12 mouse cellular contexts compared by ENCODE assay signal in the genomic region with DNA sequence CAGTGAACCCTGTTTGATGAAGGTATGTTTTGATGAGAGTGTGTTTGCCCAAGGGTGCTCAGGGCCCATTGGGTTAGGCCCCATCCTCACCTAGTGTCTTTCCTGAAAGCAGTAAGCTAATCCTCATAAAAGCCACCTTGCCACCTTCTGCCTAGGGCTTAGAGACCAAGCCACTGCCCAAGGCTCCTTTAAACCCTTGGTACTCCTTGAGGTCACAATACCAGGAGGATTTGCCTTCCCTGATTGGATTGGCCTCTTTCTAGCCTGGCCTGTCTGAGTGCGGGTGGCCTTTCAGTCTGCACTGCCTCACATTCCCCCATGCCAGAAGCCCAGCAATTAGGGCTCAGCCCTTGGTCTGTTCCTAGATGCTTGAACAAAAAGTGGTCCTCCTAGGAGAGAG. TPM values are rescaled to one million over a fixed set of nuclear protein-coding genes. Genes with fewer than 3 reads are reported as not detected.
DNase-seq lines count a peak whose midpoint lies in the region; ATAC-seq and TF ChIP-seq lines count a peak whose summit lies in the region.
"Had no signal": no experiment of that assay in that cellular context is flagged by ENCODE, and none has a peak within 500 bp of the region (broad histone marks: within the 10 kb centered on the region; RNA-seq: fewer than 3 reads in every experiment).

No protein-coding gene starts in this region.

- WGBS in heart, adult 2 months, result 35% methylated on average over 1 of the region's 1 CpGs
- WGBS in limb, embryonic 13.5 days, result 89% methylated on average over 1 of the region's 1 CpGs

- H3K4me1 ChIP-seq in heart, adult 2 months (ENCODE audit: control insufficient read depth, insufficient read depth, low read length), result peaks cover 68% of the 10 kb centered on the region
- H3K4me1 ChIP-seq in MEL (ENCODE audit: control insufficient read depth in 1 of 2, insufficient read depth in 2 of 2, low read length in 2 of 2), result peaks cover 29 to 60% of the 10 kb centered on the region in 2 experiments
- peaks cover 94% of the 10 kb centered on the region for H3K4me1 ChIP-seq in limb, embryonic 13.5 days

- no peak overlapping the region for H3K9ac ChIP-seq in heart, adult 2 months (ENCODE audit: low read depth, low read length)
- H3K9ac ChIP-seq in MEL (ENCODE audit: control insufficient read depth, low read depth, low read length, poor library complexity, severe bottlenecking), result no peak overlapping the region
- H3K9ac ChIP-seq in limb, embryonic 13.5 days, result no peak overlapping the region; the same call in 1 of the 2 replicates
- H3K9ac ChIP-seq: kidney, embryonic 15.5 days had no signal

- H3K27ac ChIP-seq in heart, adult 2 months, result peak overlapping the region; percentile 99
- peak overlapping the region; percentile 96 for H3K27ac ChIP-seq in layer of hippocampus, adult 2 months
- peak overlapping the region; percentile 59 for H3K27ac ChIP-seq in MEL (ENCODE audit: control insufficient read depth, low read depth, low read length)
- H3K27ac ChIP-seq in limb, embryonic 13.5 days, result peak overlapping the region; percentile 3; the same call in 1 of the 2 replicates

- no peak overlapping the region; the same call in 1 of the 2 replicates for H3K4me2 ChIP-seq in limb, embryonic 13.5 days (replicated peaks)
- H3K4me2 ChIP-seq: kidney, embryonic 15.5 days had no signal

- intact Hi-C loops in heart, adult 2 months (cut with DNase I), result no loop called here

- peaks cover 19% of the 10 kb centered on the region for H3K79me2 ChIP-seq in heart, adult 2 months (replicated peaks; ENCODE audit: control insufficient read depth, insufficient read depth, low read length)
- H3K79me2 ChIP-seq in MEL (ENCODE audit: control insufficient read depth, insufficient read depth, low read length, poor library complexity), result peaks cover 96% of the 10 kb centered on the region

- peaks cover 20% of the 10 kb centered on the region for H3K36me3 ChIP-seq in heart, adult 2 months (ENCODE audit: control insufficient read depth, insufficient read depth, low read length)
- peaks cover 3 to 54% of the 10 kb centered on the region in 2 experiments; a peak in 3 of 4 replicates for H3K36me3 ChIP-seq in MEL (ENCODE audit: control insufficient read depth in 1 of 2, insufficient read depth in 2 of 2, low read length in 2 of 2)
- H3K36me3 ChIP-seq in limb, embryonic 13.5 days, result 0 out of 2 replicates have a peak, but pooled peaks cover 3% of the 10 kb centered on the region

- no peak for TF ChIP-seq POLR2A in heart, adult 2 months (IDR thresholded peaks at IDR 0.05; ENCODE audit: insufficient read depth, low read depth, low read length)
- TF ChIP-seq POLR2A in MEL (IDR thresholded peaks at IDR 0.05; ENCODE audit: control insufficient read depth in 1 of 2, insufficient read depth in 1 of 2, low read depth in 1 of 2, low read length in 2 of 2, poor library complexity in 1 of 2), result no peak; a peak in 1 of 4 replicates

- no peak for ATAC-seq in limb, embryonic 13.5 days (ENCODE audit: low FRiP score, low read depth)
- no peak for ATAC-seq in megakaryocyte progenitor cell, adult 5-6 weeks (replicated peaks; ENCODE audit: poor library complexity)
- ATAC-seq: hindbrain, embryonic 16.5 days had no signal

- TF ChIP-seq EP300 in heart, adult 2 months (IDR thresholded peaks at IDR 0.05; ENCODE audit: insufficient read depth, low read depth, low read length), result no peak
- TF ChIP-seq EP300 in MEL (IDR thresholded peaks at IDR 0.05; ENCODE audit: low read depth in 1 of 2, low read length in 2 of 2), result no peak

- no peak for TF ChIP-seq CTCF in heart, adult 2 months (IDR thresholded peaks at IDR 0.05)
- no peak for TF ChIP-seq CTCF in layer of hippocampus, adult 2 months (conservative IDR thresholded peaks at IDR 0.05)
- no peak for TF ChIP-seq CTCF in MEL (IDR thresholded peaks at IDR 0.05 in 2 of 3, conservative IDR thresholded peaks at IDR 0.05 in 1 of 3; ENCODE audit: control insufficient read depth in 1 of 3, insufficient read depth in 1 of 3, low read depth in 2 of 3, low read length in 3 of 3, poor library complexity in 1 of 3, severe bottlenecking in 1 of 3)

- no peaks in the 10 kb centered on the region for H3K9me3 ChIP-seq in MEL (replicated peaks; ENCODE audit: insufficient read depth, low read length)
- H3K9me3 ChIP-seq in limb, embryonic 13.5 days, result no peaks in the 10 kb centered on the region
- H3K9me3 ChIP-seq: kidney, embryonic 15.5 days had no signal

- H3K27me3 ChIP-seq in heart, adult 2 months (ENCODE audit: control insufficient read depth, insufficient read depth, low read length), result no peaks in the 10 kb centered on the region
- H3K27me3 ChIP-seq in MEL (ENCODE audit: control insufficient read depth in 1 of 2, insufficient read depth in 2 of 2, low read length in 2 of 2), result no peaks in the 10 kb centered on the region
- no peaks in the 10 kb centered on the region for H3K27me3 ChIP-seq in limb, embryonic 13.5 days
- H3K27me3 ChIP-seq: kidney, embryonic 15.5 days had no signal

- DNase-seq in heart, adult 2 months, result peak in 1 of 2 experiments; percentile 22
- no peak for DNase-seq in heart, adult 9 months (ENCODE audit: low spot score in 2 of 2)
- peak in 1 of 2 experiments; percentile 9 for DNase-seq in layer of hippocampus, adult 2 months (ENCODE audit: low spot score in 2 of 2)
- DNase-seq in layer of hippocampus, adult 9-10 months (ENCODE audit: low spot score), result no peak
- no peak for DNase-seq in MEL (ENCODE audit: low read depth, low spot score)
- DNase-seq in urinary bladder, postnatal 25 days (ENCODE audit: low spot score), result no peak
- DNase-seq: layer of hippocampus, adult 9-11 months; lung, postnatal 4 days had no signal

- no peak overlapping the region for H3K4me3 ChIP-seq in heart, adult 2 months
- H3K4me3 ChIP-seq in layer of hippocampus, adult 2 months, result no peak overlapping the region
- no peak overlapping the region for H3K4me3 ChIP-seq in MEL (ENCODE audit: control insufficient read depth in 1 of 2, insufficient read depth in 1 of 2, low read depth in 2 of 2, low read length in 2 of 2)
- no peak overlapping the region for H3K4me3 ChIP-seq in limb, embryonic 13.5 days
- H3K4me3 ChIP-seq: kidney, embryonic 15.5 days had no signal

- TF ChIP-seq RAD21 in MEL (IDR thresholded peaks at IDR 0.05; ENCODE audit: low read depth, low read length), result no peak

TF ChIP-seq in MEL, 35 proteins besides CTCF, POLR2A, EP300 and RAD21:
- TF ChIP-seq RCOR1 (IDR thresholded peaks at IDR 0.05; ENCODE audit: low read depth, low read length), result no peak
- TF ChIP-seq TBP (IDR thresholded peaks at IDR 0.05; ENCODE audit: low read depth, low read length), result no peak
- no peak for TF ChIP-seq POLR2AphosphoS2 (IDR thresholded peaks at IDR 0.05; ENCODE audit: low read length)
- no peak for TF ChIP-seq ELF1 (IDR thresholded peaks at IDR 0.05; ENCODE audit: low read depth, low read length)
- no peak for TF ChIP-seq USF1 (IDR thresholded peaks at IDR 0.05; ENCODE audit: low read depth, low read length)
- no peak for TF ChIP-seq USF2 (IDR thresholded peaks at IDR 0.05; ENCODE audit: borderline replicate concordance in 1 of 2, insufficient read depth in 1 of 2, low read depth in 1 of 2, low read length in 2 of 2)
- no peak for TF ChIP-seq JUND (IDR thresholded peaks at IDR 0.05; ENCODE audit: low read depth, low read length)
- TF ChIP-seq UBTF (IDR thresholded peaks at IDR 0.05; ENCODE audit: borderline replicate concordance, insufficient read depth, low read depth, low read length), result no peak
- no peak for TF ChIP-seq MYC (IDR thresholded peaks at IDR 0.05; ENCODE audit: low read depth, low read length)
- no peak for TF ChIP-seq MAX (IDR thresholded peaks at IDR 0.05; ENCODE audit: low read length)
- TF ChIP-seq ZC3H11A (IDR thresholded peaks at IDR 0.05; ENCODE audit: low read depth, low read length), result no peak

RNA-seq across cellular contexts. Expression of a gene that starts 5.7 kb away (rescaled TPM):
- total RNA-seq in heart, adult 2 months (2021), result 100 to 1,000 TPM; 118 to 129 TPM
- polyA plus RNA-seq in heart, adult 2 months (2012; rRNA removed), result 119 and 122 TPM in 2 replicates
- total RNA-seq in layer of hippocampus, adult 2 months (2021), result 100 to 1,000 TPM; 206 to 210 TPM
- 16.2 and 16.9 TPM in 2 replicates for total RNA-seq in MEL (2012; rRNA removed)
- 100 to 1,000 TPM in 1 of 2 experiments, 10 to 100 TPM in 1; 71.4 to 117 TPM for polyA plus RNA-seq in MEL (2012; ENCODE audit: insufficient read depth in 1 of 2, insufficient read length in 2 of 2, low read depth in 1 of 2, low replicate concordance in 2 of 2, missing spikeins in 1 of 2)
- 16.4 and 19.7 TPM in 2 replicates for polyA plus RNA-seq in limb, embryonic 13.5 days (2015; fragmentation: Nextera tagmentation; extraction: Ambion mirVana)
- total RNA-seq in megakaryocyte progenitor cell, adult 5-6 weeks (2015), result 82.5 and 95.7 TPM in 2 replicates
- total RNA-seq in megakaryocyte progenitor cell, adult 5-6 weeks (2017), result 49.6 and 52.8 TPM in 2 replicates

Comparison
In these comparisons a context has a peak if more than half of its experiments do, and no peak if none do; other contexts are left out.
1. H3K27ac ChIP-seq: peak in every context shown above with its lines; median percentile 99 in heart, adult 2 months; 96 in layer of hippocampus, adult 2 months; 59 in MEL; 3 in limb, embryonic 13.5 days.